In genomic region chr13:44732442-44732974, GRCm38 (mm10) we compare ENCODE assay signal across 8 mouse cellular contexts. TPM values are rescaled to one million over a fixed set of nuclear protein-coding genes. Genes with fewer than 3 reads are reported as not detected.
DNase-seq lines count a peak whose midpoint lies in the region; ATAC-seq and TF ChIP-seq lines count a peak whose summit lies in the region.

No protein-coding gene starts in this region.

- H3K4me2 ChIP-seq in hindbrain, embryonic 11.5 days (replicated peaks; ENCODE audit: low read depth, low read length), result peak overlapping the region; percentile 78
- peak overlapping the region; percentile 60 for H3K4me2 ChIP-seq in midbrain, embryonic 14.5 days (ENCODE audit: low read length)

- no peaks in the 10 kb centered on the region for H3K27me3 ChIP-seq in hindbrain, embryonic 11.5 days (ENCODE audit: control insufficient read depth, insufficient read depth, low read length)
- no peaks in the 10 kb centered on the region for H3K27me3 ChIP-seq in midbrain, embryonic 14.5 days (ENCODE audit: control insufficient read depth, insufficient read depth, low read length)

- H3K9ac ChIP-seq in hindbrain, embryonic 11.5 days (ENCODE audit: low read depth, low read length), result peak overlapping the region; percentile 78
- H3K9ac ChIP-seq in midbrain, embryonic 14.5 days (replicated peaks; ENCODE audit: low read length), result peak overlapping the region; percentile 73

- H3K4me3 ChIP-seq in layer of hippocampus, adult 2 months, result peak overlapping the region; percentile 91
- peak overlapping the region; percentile 70 for H3K4me3 ChIP-seq in hindbrain, embryonic 11.5 days (ENCODE audit: low read depth, low read length)
- peak overlapping the region; percentile 72 for H3K4me3 ChIP-seq in midbrain, embryonic 14.5 days (replicated peaks; ENCODE audit: low read depth, low read length)

- TF ChIP-seq CTCF in layer of hippocampus, adult 2 months (conservative IDR thresholded peaks at IDR 0.05), result no peak

- H3K4me1 ChIP-seq in hindbrain, embryonic 11.5 days (replicated peaks; ENCODE audit: control insufficient read depth, insufficient read depth, low read length), result 0 out of 2 replicates have a peak, but pooled peaks cover 3% of the 10 kb centered on the region
- H3K4me1 ChIP-seq in midbrain, embryonic 14.5 days (ENCODE audit: control insufficient read depth, insufficient read depth, low read length), result peaks cover 20% of the 10 kb centered on the region; the same call in 1 of the 2 replicates

- 0% methylated on average over 7 of the region's 7 CpGs for WGBS in hindbrain, embryonic 11.5 days
- under 1% methylated on average over 7 of the region's 7 CpGs for WGBS in midbrain, embryonic 14.5 days

- no peaks in the 10 kb centered on the region for H3K36me3 ChIP-seq in hindbrain, embryonic 11.5 days (ENCODE audit: control insufficient read depth, insufficient read depth, low read length)
- H3K36me3 ChIP-seq in midbrain, embryonic 14.5 days (ENCODE audit: control insufficient read depth, insufficient read depth, low read length), result no peaks in the 10 kb centered on the region

- ATAC-seq in activated CD4-positive, CD25-positive, alpha-beta regulatory T cell, adult 4 months, result peak; percentile 13
- ATAC-seq in hindbrain, embryonic 11.5 days (ENCODE audit: low FRiP score), result no peak
- ATAC-seq in midbrain, embryonic 14.5 days (ENCODE audit: low FRiP score, low TSS enrichment), result no peak

- no peaks in the 10 kb centered on the region for H3K9me3 ChIP-seq in hindbrain, embryonic 11.5 days (ENCODE audit: control insufficient read depth, low read length)
- H3K9me3 ChIP-seq in midbrain, embryonic 14.5 days (ENCODE audit: control insufficient read depth, low read length), result no peaks in the 10 kb centered on the region

- no peak for DNase-seq in layer of hippocampus, adult 2 months (ENCODE audit: low spot score in 2 of 2)
- no peak for DNase-seq in layer of hippocampus, adult 9-11 months
- no peak for DNase-seq in hindbrain, embryonic 11.5 days (ENCODE audit: low spot score)
- peak; percentile 42 for DNase-seq in midbrain, embryonic 14.5 days
- DNase-seq in testis, postnatal 10 days (ENCODE audit: low spot score), result no peak
- DNase-seq in frontal cortex, adult 2 months (ENCODE audit: extremely low spot score in 1 of 2, low spot score in 1 of 2), result no peak
- DNase-seq in gastrocnemius, postnatal 25 days, result no peak

- H3K27ac ChIP-seq in layer of hippocampus, adult 2 months, result peak overlapping the region; percentile 98
- no peak overlapping the region for H3K27ac ChIP-seq in hindbrain, embryonic 11.5 days (ENCODE audit: low read depth, low read length)
- H3K27ac ChIP-seq in midbrain, embryonic 14.5 days (replicated peaks; ENCODE audit: low read depth, low read length), result no peak overlapping the region

RNA-seq across cellular contexts. Expression of gene Jarid2, which starts 3.2 kb away (rescaled TPM):
- 10 to 100 TPM; 26.4 to 31.9 TPM for total RNA-seq in layer of hippocampus, adult 2 months (2021)
- polyA plus RNA-seq in activated CD4-positive, CD25-positive, alpha-beta regulatory T cell, adult 4 months (2017; shearing (Covaris generic)), result 10 to 100 TPM; 47.3 to 58.1 TPM
- 44.1 and 45.9 TPM in 2 replicates for polyA plus RNA-seq in hindbrain, embryonic 11.5 days (2014; fragmentation: Nextera tagmentation; extraction: Ambion mirVana)
- 31.7 and 35.7 TPM in 2 replicates for polyA plus RNA-seq in midbrain, embryonic 14.5 days (2014; fragmentation: Nextera tagmentation; extraction: Ambion mirVana)
- 25.2 and 27.7 TPM in 2 replicates for polyA plus RNA-seq in frontal cortex, adult 2 months (2012; rRNA removed)
- 10 to 100 TPM; 23.0 to 27.5 TPM for total RNA-seq in gastrocnemius, postnatal 25 days (2021)
